Mouse (Mus musculus) spleen, adult 2 months (tissue): ENCODE results near the gene Hepacam2. TPM values are rescaled to one million over a fixed set of nuclear protein-coding genes. Genes with fewer than 3 reads are reported as not detected.
"Not testable (repeated sequence)": the region's sequence is repeated elsewhere in the genome, so short reads cannot be mapped to it uniquely, and the experiment has no call there.

Source experiments
- DNase-seq, 2 experiments: peaks; one replicate each; pipeline versions ENCODE4 v3.0.0 to v3.0.0-alpha.2; 2012 to 2021; ENCODE audit warnings: low spot score in 2 of 2, low read depth in 1 of 2
- H3K27ac ChIP-seq: fragments of 200-500 bp; 2 replicates; pipeline ENCODE4 v1.5.1; 2012; ENCODE audit warnings: low read length, inconsistent platforms; ENCODE audit not compliant: insufficient read depth
- H3K27me3 ChIP-seq: fragments of 200-500 bp; 2 replicates; pipeline ENCODE4 v1.6.1; 2012; ENCODE audit warnings: mild to moderate bottlenecking, moderate library complexity, low read length, inconsistent platforms; ENCODE audit not compliant: control insufficient read depth, insufficient read depth
- H3K36me3 ChIP-seq: fragments of 200-500 bp; 2 replicates; pipeline ENCODE4 v1.6.1; 2012; ENCODE audit warnings: mild to moderate bottlenecking, low read length, inconsistent platforms; ENCODE audit not compliant: control insufficient read depth, insufficient read depth
- H3K4me1 ChIP-seq: fragments of 200-500 bp; 2 replicates; pipeline ENCODE4 v1.6.1; 2011; ENCODE audit warnings: inconsistent platforms; ENCODE audit not compliant: control insufficient read depth, insufficient read depth, insufficient read length
- H3K4me3 ChIP-seq: fragments of 200-500 bp; 2 replicates; pipeline ENCODE4 v1.5.1; 2011; ENCODE audit warnings: mild to moderate bottlenecking, inconsistent platforms; ENCODE audit not compliant: insufficient read depth, insufficient read length; ENCODE audit errors: extremely low read depth
- CTCF ChIP-seq: fragments of 200-500 bp; IDR thresholded peaks from 2 replicates; pipeline ENCODE4 v1.5.1; 2011; ENCODE audit warnings: mild to moderate bottlenecking, inconsistent platforms; ENCODE audit not compliant: insufficient read depth, insufficient read length, insufficient replicate concordance; ENCODE audit errors: extremely low read depth
- POLR2A ChIP-seq: fragments of 200-500 bp; IDR thresholded peaks from 2 replicates; pipeline ENCODE4 v1.6.1; 2011; ENCODE audit warnings: low read depth, low read length, inconsistent platforms
- WGBS: fragments of 180-500 bp; shearing (Covaris S2); methylation state at CpG from one replicate; pipeline ENCODE4 v1.1.7; 2018; 5-methylcytosine and 5-hydroxymethylcytosine counted together
- polyA plus RNA-seq: library from polyadenylated mRNA; depleted of rRNA; stranded (reverse); fragments of >200 nt; gene quantifications from 2 replicates; pipeline ENCODE4 v1.2.3, GENCODE M21; 2012

Hepacam2 gene
- polyA plus RNA-seq, 1 experiment = 3.2 TPM

DNA sequence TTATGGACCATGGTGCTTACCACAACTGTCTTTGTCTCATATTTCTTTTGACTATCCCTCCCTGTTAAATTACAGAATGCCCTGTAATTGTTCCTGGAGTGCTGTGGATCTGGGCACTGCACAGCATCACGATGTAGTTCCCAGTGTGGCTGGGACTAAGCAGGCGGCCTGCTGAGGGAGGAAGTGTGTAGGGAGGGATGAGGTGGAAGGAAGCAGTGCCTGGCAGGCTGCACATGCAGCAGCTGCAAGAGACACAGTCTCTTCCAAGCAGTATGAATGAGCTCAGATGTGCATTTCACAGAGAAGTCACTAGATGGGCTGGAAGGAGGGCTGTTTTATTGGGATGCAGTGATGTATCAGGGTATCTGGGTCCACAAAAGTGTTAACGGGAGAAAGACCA is 14.5 kb upstream of the Hepacam2 start:
- 59% methylated on average over 3 of the region's 3 CpGs for WGBS
- Histone ChIP-seq H3K27ac (no peak overlapping the region), H3K27me3 (no peaks in the 10 kb centered on the region), H3K36me3 (peaks cover 3% of the 10 kb centered on the region), H3K4me3 (no peak overlapping the region), H3K4me1 (no peaks in the 10 kb centered on the region)
- TF ChIP-seq POLR2A (no peak), CTCF (no peak)
- no peak for DNase-seq

DNA sequence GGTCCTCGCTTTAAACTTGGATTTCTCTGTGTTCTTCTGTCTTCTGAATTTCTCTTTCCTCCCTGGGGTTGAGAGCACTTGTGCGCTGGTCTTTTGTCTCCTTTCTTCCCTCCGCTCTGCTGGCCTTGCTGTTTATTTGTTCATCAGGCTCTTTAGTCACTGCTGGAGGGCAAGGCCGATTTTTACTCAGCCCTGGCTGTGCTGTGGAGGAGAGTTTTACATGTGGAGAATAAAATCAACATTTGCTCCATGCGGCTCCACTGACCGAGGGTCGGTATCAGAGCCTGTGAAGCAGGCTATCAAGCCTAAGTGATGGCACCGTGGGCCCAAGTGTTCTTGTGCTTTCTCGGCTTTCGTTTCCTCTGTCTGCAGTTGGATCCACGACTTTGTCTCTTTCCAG is 13.5 kb upstream of the Hepacam2 start:
- TF ChIP-seq POLR2A = no peak
- no peak for TF ChIP-seq CTCF
- 89% methylated on average over 11 of the region's 11 CpGs for WGBS
- no peaks in the 10 kb centered on the region for H3K4me1 ChIP-seq
- no peak overlapping the region for H3K4me3 ChIP-seq
- H3K27me3 ChIP-seq = no peaks in the 10 kb centered on the region
- H3K36me3 ChIP-seq = no peaks in the 10 kb centered on the region
- no peak overlapping the region for H3K27ac ChIP-seq
- no peak for DNase-seq

DNA sequence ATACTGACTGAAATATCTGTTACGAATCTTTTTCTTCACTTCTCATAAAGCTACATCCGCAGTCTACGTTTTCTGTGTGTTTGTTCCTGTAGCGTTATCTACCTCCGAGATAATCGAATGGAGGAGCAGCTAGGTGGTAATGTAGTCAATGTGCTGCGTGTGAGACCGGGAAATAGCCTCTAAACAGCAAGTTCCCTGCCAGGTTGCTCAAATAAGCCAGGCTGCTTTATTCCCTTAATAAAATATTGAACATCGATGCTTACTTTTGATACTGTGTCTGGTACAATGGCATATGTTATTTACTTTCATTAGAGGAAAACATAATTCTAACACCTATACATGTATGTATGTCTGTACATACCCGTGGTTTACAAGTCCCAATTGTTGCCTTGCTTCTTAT is 13.0 kb upstream of the Hepacam2 start:
- TF ChIP-seq CTCF (no peak), POLR2A (no peak)
- 95% methylated on average over 10 of the region's 10 CpGs for WGBS
- H3K36me3 ChIP-seq = peaks cover 2% of the 10 kb centered on the region
- no peak for DNase-seq
- no peak overlapping the region for H3K4me3 ChIP-seq
- H3K27ac ChIP-seq = no peak overlapping the region
- H3K4me1 ChIP-seq = no peaks in the 10 kb centered on the region
- no peaks in the 10 kb centered on the region for H3K27me3 ChIP-seq

DNA sequence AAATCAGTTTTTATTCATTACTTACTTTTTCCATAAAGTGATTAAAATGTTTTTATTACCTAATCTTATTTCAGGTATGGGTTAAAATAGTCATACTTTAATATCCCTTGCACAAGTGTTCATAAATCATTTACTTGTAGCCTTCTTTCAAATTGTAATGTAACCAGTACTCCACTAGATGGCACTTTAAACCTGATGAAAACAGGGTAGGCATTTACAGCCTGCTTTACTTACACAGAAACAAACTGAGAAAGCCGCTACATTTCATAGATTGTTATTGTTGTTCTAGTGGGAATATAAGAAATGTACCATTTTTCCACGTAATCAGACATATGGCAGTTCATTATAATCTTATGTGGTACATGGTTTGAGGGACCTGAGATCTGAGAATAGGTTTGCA is 11.7 kb upstream of the Hepacam2 start:
- TF ChIP-seq CTCF (no peak), POLR2A (no peak)
- peaks cover 3% of the 10 kb centered on the region for H3K36me3 ChIP-seq
- H3K4me3 ChIP-seq = no peak overlapping the region
- H3K27me3 ChIP-seq = no peaks in the 10 kb centered on the region
- WGBS = 31% methylated on average over 2 of the region's 2 CpGs
- no peaks in the 10 kb centered on the region; the same call in 1 of the 2 replicates for H3K4me1 ChIP-seq
- H3K27ac ChIP-seq = no peak overlapping the region
- DNase-seq = peak in 1 of 2 experiments; percentile 21

DNA sequence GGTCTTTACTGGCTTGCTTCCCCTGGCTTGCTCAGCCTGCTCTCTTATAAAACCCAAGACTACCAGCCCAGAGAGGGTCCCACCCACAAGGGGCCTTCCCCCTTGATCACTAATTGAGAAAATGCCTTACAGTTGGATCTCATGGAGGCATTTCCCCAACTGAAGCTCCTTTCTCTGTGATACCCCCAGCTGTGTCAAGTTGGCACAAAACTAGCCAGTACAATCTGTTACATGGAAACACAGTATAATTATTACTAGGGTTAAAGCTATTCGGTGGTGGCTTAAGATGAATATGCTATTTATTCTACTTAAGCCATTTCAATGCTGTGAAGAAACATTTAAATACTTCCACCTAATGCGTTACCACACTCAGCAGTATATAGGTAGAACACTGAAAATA is 10.1 kb upstream of the Hepacam2 start:
- not testable (repeated sequence) for H3K4me3 ChIP-seq
- WGBS = 91% methylated on average over 2 of the region's 2 CpGs

DNA sequence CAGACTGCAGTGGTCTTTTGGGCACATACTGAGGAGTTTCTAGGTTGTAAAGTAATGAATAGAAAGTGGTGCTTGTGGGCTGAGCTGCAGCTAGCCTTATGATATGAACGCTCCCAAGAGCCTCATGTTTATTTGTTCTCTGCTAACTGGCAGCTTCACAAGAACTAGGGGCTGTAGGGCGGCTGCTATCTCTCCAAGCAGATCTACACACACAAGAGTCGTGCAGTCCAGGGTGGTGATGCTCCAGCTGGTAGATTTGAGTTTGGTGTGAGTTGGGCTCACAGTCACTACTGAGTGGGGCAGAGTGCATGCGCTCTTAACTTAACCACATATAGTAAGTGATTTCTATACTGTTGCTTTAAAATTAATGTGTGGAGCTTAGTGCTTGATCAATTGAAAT is 9.0 kb upstream of the Hepacam2 start:
- TF ChIP-seq POLR2A (no peak), CTCF (no peak)
- Histone ChIP-seq H3K4me1 (no peaks in the 10 kb centered on the region; the same call in 1 of the 2 replicates), H3K27ac (no peak overlapping the region), H3K4me3 (no peak overlapping the region), H3K27me3 (no peaks in the 10 kb centered on the region), H3K36me3 (peaks cover 3% of the 10 kb centered on the region)
- no peak for DNase-seq
- WGBS = 88% methylated on average over 4 of the region's 4 CpGs

More for the DNA sequence above, 10.1 kb upstream of the Hepacam2 start:
- H3K36me3 ChIP-seq, H3K27me3 ChIP-seq, H3K4me1 ChIP-seq, DNase-seq, H3K27ac ChIP-seq: not testable (repeated sequence)

DNA sequence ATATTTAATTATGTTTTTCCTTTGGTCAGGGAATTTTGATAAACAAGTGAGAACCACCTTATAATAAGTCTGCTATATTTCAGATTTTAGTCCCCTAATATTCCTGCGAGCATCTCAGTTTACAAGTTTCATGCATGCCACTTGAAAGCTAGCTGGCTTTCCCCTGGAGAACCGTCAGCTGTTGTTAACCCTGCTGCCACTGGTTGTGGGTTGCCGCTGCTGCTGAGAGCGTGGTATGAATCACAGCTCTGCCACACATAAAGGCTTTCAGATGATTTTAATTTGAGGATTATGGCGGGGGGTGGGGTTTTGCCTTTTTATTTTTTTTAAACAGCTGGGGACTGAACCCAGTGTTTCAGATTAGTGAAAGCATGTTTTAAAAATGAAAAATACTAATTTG is 7.2 kb upstream of the Hepacam2 start:
- Histone ChIP-seq H3K4me1 (no peaks in the 10 kb centered on the region; the same call in 1 of the 2 replicates), H3K27ac (no peak overlapping the region), H3K27me3 (no peaks in the 10 kb centered on the region), H3K36me3 (peaks cover 3% of the 10 kb centered on the region), H3K4me3 (no peak overlapping the region)
- 88% methylated on average over 5 of the region's 5 CpGs for WGBS
- DNase-seq = no peak
- TF ChIP-seq CTCF (no peak), POLR2A (no peak)
